Mouse (Mus musculus) kidney, adult 8-10 months (tissue): ENCODE data around the gene Zdhhc18.

Experiments used
- DNase-seq, 2 experiments: peaks; one replicate each; pipeline ENCODE4 v3.0.0; 2022

Gene Zdhhc18

DNA sequence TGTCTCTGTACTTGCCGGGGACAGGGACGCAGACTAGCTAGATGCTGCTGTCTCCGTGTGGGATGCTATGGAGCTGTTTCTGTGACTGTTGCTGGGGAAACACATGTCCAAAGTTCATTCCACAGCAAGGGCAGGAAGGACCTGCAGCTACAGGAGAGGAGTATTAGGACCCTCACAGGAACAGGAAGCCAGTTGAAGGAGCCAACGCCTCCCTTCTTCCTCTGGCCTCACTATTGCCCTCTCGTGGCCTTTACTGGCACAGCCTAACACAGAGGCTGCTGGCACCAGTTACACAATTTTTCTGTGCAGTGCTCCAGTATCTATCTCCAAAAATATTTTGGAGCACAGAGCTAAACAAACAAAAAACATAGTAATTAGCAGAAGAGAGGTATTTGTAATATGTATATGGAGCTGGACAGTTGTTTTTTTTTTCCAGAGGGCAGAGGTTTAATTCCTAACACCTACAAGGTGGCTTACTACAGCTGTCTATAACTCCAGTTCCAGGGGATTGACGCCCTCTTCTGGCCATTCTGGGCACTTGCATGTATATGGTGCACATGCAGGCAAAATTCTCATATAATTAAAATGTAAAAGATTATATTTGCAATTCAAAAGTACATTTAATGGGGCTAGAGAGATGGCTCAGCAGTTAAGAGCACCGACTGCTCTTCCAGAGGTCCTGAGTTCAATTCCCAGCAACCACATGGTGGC lies at the start of gene Zdhhc18:
Gene Zdhhc18, minus strand, starts transcription at position 166 of the 711 bp plus-strand sequence.
- peak; percentile 84 to 88 for DNase-seq

DNA sequence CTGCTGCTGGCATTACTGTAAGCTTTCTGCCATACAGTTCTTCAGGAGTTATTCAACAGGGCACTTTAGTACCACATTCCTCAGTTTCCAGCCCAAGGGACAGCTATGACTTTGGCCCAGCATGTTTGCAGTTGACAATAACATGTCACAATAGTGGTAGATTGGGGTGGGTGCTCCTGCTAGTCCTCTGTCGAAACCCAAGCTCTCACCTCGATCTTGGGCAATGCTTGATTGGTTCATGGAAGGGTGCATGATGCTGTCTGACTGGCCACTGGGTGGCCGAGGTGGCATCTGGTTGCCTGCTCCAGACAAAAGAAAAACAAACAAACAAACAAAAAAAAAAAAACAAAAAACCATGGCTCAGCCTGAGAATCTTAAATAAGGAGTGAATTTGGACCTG lies 45.4 kb upstream of the Zdhhc18 start:
- DNase-seq, result no peak

DNA sequence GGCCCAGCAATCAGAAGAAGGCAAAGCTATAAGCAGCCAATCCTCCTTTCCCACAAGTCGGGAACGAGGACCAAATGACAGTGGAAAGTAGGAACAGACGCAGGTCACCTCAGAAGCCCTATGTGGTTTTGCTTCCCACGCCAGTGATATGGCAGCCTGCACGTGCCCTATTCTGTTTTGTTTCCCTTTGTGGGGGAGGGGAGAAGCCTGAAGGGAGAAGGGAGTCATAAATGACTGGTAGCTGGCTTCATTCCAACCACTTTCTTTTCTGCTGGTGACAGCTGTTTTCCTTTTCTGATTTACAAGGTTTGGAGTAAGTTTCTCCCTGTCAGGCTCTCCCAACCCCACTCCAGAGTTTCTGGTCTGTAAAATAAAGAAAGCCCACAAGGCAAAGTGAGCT lies 40.3 kb upstream of the Zdhhc18 start:
- peak; percentile 41 to 64 for DNase-seq

DNA sequence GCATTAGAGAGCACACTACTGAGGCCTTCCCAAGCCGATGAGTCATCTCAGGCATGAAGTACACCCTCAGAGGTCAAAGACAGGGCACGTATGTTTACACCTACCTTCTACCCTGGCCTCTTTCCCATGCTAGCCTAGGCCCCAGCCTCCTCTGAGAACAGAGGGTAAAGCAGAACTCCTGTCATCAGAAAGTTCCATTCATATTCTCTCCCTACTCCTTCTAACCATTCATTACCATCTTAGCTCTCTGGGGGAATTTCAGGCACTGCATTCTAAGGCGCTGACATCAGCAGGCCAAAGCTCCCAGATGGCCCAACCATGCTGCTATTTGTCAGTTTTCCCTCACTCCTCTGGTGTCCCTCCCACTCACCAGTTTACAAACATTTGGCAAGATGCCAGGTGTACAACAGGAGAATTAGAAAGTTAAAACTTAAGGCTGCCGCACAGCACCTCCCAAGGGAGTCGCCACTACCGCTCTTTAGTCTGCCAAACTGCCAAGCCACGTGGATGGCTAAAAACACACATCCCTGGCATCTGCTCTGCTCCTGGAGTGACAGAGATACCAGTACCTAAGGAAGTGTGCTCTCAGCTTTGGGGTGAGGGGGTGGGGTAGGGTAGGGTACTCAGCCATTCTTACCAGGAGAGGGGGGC lies 38.6 kb upstream of the Zdhhc18 start:
- peak in 1 of 2 experiments; percentile 32 for DNase-seq

DNA sequence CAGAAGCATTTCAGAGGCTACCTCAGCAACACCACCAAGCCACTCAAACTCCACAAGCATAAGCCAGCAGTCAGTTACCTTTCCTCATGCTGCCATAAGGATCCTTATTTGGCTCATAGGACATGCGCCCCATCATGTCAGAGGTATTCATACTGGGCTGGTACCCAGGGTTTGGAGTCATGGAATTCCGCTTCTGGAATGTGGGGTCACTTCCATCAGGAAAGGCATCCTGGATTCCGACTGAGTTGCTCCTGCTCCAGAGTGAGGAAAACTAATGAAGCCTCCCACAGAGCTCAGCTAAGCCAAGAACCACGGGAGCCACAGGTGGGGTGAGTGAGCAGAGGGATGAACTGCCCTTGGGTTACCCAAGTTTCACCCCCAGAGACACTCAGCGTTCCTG lies 37.2 kb upstream of the Zdhhc18 start:
- DNase-seq, result no peak

DNA sequence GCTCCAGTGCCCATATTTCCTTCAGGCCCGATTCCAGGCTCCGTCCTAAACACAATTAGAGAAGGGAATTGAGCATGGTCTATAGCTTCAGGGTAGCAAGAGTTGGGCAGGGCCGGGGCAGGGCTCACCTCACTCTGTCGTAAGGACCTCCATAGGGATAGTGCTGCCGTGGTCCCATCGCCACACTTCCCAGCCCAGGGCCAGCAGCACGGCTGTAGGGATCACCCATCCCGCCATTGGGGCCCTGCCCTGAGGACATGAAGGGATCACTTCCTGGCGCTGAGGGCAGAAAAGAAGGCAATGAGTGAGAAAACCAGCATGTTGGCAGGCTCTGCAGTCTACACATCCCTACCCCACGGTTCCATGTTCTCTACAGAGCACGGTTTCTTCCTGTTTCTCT lies 36.6 kb upstream of the Zdhhc18 start:
- DNase-seq, result no peak

DNA sequence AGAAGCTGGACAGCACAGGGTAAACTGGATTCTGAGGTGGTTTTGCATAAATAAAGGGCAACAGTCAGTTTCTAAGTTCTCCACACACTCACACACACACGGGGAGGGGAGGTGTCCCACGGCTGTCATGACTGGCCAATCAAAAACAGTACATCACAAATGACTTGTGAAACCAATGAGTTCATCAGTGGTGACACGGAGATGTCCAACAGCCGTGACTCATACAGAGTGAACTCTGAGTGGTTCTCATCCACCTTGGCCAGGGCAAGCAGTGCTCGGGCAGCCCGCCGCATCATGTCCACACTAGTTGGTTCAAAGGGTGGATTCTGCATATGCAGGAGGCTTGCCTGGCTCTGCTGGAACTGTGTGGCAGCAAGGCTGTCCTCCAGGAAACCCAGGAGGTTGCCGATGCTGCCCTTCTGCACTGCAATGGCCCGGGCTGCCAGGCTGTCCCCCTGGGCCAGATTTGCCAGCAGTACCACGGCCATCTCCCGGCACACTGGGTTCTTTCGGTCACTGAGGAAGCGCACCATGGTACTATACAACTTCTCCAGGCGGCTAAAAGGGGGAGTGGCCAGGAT lies 30.3 kb upstream of the Zdhhc18 start:
- DNase-seq, result no peak

DNA sequence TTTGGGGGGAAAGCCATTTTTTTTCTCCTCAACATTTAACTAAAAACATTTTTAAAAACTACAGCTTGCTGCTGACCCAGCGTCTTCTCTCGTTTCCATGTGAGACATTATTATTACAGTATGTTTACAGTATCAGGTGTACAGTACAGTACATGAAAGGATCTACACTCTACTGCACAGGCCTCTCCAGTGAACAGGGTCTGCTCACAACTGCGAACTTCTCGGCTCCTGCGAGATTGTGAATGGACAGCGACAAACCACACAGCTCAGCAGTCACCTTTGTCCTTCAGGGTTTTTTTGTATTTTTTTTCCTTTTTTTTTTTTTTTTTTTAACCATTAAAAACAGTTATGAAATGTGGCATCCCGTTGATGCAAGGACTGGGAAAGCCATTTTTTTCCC lies 29.7 kb upstream of the Zdhhc18 start:
- no peak for DNase-seq

DNA sequence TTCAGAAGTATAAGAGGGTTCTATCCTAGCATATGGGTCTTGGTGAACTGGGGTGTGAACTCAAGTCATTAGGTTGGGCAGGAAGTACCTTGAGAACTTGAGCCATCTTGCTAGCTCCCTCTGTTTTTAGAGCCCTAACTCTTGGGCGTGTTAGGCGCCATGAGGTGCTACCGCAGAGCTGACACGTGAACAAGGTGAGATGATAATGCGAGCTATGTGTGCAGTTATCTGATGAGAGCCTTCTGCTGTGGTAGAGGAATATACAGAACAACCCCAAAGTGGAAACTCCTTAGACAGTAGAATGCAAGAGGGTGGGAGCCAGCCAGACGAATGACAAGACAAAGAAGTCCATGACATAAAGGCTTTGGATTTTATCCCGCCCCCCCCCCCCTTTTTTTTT lies 27.3 kb upstream of the Zdhhc18 start:
- DNase-seq, result no peak

DNA sequence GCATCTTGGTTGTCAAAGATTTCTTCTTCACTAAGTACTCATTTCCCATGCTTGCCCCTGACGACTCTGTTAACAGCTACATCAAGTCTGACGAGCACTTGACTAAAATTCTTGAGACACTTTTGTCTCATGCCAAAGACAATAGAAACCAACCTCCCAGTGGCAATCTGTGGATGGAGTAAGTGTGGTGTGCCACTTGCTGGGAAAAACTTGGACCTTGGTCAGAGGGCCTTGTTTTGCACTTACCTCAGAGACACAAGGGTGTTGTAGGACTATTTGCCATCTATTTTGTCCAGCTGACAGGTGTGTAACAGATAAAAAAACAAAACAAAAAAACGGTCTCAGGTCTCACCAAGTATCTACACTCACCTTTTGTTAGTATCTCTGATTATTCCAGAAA lies 26.2 kb upstream of the Zdhhc18 start:
- DNase-seq, result no peak

DNA sequence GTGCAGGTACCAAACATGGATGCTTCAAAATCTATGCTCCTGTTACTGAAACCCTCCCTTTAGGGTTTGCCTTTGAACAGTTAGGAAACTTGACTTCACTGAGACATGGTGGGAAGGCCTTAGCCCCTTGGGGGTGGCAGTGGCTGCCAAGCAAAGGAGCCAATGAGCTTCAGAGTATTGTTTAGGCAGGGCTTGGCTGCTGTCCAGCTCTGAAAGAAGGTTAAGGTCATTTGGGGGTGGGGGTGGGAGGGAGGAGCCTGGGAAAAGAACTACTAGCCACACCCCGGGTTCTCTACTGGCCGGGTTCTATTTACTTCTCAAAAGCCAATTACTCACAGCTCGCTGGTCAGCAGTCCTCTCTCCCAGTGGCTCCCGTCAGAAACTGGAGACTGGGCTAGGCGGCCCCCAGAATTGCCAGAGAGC lies 25.7 kb upstream of the Zdhhc18 start:
- DNase-seq, result peak; percentile 75 to 82

DNA sequence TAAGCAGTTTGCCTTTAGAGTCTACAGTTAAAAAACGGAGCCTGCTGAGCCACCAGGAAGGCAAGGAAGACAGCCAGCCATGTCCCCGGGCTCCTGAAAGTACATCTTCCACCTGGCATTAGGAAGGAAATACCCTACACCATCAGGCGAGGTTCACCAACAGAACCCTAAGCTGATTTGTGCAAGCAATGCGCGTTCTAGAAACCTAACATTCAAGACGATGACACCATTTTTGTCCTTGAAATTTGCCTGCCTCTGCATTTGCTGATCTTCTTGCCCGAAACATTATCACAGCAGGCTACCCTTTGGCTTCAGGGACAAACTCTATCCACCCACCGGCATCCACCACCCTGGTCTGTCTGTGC lies 24.4 kb upstream of the Zdhhc18 start:
- no peak for DNase-seq

DNA sequence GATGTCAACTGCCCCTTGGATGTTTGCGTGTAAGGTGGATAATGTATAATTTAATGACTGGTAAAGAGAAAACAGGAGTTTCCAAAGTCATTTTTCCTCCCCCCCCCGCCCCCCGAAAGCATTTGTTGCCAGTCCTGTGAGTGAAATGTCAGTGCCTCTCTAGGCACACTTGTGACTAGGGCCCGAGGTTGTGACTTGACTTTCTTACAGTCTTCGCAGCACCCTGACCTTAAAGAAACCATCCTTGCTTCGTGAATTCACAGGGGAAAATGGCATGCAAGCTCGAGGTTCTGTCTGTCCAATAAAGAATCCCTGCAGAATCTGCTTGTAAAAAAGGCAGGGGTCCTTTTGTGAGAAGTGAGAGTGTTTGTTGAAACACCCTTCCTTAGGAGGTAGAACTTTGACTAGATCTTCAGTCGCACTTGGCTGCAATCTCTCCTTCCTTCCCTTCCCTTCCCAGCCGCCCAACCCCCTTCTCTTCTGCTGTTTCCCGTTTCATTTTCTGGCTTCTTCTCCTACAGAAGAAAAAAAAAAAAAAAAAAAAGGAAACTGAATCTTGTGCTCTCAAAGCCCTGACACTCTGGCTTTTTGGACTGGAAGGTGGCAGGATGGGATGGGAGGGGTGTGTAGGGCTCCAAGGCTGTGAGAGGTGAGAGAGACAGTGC lies 23.8 kb upstream of the Zdhhc18 start:
- peak; percentile 49 to 58 for DNase-seq

DNA sequence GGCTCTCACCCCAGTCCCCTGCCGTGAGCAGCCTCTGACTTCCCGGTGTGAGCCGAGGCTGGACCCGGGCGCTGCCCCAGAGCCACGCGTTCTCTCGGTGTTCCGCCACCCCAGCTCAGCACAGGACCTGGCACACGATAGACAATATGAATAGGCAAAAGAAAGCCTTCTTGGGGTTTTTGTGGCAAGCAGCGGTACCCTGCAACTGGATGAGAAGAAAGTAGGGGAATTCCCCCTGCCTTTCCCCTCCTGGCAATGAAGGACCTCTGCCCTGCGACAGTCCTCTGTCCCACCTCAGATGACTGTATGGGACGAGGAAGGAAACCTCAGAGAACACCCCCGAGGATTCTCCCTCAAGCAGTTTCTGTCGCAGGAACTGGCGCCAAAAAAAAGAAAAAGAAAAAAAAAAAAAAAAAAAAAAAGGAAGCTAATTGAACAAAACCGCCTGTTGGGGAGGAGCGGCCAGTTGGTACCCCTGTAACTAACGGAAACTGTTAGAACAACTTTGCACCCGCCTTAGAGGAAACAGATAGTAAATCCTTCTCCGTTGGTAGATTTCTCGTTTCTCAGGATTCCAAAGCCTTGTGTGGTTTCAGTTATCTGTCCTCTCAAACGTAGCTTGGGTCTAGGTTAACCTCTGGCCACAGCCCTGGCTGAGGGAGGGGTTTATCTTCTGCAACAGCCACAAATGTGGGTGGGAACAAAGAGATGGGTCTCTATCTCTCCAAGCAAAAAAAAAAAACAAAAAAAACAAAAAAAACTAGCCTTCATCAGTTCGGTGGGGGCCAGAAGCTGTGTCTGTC lies 23.1 kb upstream of the Zdhhc18 start:
- peak; percentile 49 to 68 for DNase-seq

DNA sequence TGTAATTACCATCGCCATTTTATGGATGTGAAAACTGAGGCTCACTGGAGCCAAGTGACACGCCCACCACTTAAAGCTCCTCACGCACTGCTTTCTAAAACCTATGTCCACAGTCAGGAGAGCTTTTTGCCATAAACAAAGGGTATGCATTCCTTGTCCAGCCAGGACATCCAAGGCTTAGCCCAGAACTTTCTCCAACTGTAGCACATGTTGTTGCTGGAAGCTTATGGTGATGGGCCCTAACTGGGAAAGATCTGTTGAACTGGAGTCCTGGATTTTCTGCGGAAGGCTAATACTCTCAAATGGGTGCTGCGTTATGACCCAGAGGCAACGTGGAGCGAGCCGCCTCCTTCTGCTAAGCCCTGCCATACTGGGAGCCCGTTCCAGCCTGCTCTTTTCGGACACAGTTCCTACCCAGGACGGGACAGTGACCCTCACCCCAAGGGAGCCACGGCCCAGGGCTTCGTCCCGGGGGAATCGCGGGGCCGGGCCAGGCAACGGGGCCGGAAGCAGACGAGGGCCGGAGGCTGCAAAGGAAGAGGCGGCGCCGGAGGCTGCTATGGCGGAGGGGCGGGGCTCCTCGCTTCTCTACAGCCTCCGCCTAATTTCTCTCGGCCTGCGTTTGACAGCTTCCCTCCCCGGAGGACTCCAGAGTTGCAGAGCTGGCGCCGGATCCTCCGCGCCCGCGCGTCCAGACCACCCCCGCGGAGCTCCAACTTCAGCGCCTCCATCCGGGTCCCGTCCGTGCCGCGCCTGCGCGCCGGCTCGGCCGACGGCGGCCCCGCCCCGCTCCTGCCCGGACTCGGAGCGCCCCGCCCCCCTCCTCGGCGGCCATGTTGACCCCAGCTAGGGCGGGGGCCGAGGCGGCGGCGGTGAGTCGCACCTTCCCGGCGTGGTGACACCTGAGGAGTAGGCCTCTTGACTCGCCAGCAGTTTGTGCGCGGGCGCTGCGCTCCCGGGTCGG lies 22.2 kb upstream of the Zdhhc18 start, which contains the start of gene Pigv:
Gene Pigv, minus strand, starts transcription at position 767 of the 964 bp plus-strand sequence.
- DNase-seq, result peak; percentile 87 to 90

DNA sequence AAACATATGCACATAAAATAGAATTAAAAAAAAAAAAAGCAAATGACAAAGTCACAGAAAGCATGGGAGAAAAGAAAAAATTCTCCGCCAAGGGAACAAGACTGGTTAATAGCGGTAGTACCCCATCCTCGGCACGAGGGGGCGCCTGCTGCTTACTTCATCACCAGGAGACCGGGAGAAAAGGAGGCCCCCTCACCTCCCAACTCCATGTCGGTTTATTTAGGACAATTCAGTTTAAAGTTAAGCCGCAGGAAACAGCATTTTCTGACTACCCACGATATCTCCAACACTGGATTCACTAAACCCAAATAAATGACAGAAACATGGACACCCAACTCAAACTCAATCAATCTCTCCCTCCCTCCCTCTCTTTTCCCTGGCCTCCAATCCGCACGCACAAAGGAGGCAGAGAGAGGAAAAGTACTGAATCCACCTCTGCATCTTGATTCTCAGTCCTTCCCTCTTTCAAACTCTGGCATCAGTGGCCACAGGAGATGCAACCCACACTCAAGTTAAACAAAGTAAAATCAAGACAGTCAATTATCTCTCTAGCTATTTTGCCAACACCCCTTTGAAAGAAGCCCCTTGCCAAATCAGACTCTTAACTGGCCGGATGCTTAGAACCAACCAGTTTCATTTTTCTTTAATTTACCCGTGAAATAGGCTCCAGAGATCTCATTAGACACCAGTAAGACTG lies 21.4 kb upstream of the Zdhhc18 start:
- DNase-seq, result peak; percentile 78 to 89

DNA sequence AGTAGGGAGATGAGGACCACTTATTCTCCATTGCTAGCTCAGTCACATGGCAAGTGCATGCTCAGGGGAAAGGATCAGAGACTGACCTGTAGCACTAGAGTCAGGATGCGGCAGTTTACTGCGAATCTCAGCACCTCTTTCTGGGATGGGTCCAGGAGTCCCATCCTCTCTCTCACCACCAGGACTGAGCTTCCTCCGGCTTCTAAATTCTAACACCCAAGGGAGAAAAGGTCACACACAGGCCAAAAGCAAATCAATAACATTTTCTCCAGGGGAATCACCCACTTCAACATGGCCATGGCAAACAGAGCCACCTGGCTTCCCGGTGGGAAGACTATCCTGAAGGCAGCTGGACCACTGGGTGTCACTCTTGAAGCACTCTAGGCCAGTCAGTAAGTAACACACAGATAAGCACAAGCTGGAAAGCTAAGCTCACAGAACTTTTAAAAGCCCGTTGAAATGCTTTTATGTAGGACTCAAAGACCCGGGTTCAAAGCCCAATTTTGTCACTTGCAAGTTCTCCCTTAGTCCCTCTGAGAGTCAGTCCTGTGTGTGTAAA lies 19.8 kb upstream of the Zdhhc18 start:
- DNase-seq, result peak in 1 of 2 experiments; percentile 54

DNA sequence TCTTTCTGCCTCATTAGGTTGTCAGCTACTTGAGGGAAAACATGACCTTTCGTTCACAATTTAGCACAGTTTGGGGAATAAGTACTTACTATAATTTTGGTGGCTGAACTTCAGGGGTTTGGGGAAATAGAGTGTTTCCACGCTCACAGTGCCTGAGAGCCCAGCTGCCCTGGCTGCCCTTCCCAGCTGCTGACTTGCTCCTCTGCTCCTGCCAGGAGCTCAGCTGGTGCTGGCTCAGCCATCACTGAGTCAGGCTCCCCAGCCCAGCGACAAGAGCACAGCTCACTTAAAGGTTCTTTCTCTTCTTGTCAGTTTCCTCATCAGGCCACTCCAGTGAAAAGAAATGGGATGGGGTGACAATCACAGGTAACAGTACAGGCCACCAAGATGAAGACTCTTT lies 18.6 kb upstream of the Zdhhc18 start:
- DNase-seq, result no peak

DNA sequence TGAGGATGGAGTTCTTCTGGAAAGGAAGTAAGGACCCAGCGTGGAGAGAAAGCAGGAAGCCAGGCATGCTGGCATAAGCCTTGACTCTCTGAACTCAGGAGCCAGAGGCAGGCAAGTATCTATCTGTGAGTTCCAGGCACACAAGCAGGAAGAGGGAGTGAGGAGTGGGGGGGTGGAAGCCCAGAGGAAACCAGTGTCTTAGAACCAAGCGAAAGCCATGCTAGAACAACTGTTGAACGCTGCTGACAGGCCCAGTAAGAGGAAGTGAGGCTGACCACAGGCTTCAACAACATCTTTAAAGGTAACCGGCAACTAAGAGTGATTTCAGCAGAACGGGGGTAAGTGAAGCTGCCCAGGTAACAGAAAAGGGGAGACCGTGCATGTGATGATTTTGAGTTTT lies 16.2 kb upstream of the Zdhhc18 start:
- no peak for DNase-seq

DNA sequence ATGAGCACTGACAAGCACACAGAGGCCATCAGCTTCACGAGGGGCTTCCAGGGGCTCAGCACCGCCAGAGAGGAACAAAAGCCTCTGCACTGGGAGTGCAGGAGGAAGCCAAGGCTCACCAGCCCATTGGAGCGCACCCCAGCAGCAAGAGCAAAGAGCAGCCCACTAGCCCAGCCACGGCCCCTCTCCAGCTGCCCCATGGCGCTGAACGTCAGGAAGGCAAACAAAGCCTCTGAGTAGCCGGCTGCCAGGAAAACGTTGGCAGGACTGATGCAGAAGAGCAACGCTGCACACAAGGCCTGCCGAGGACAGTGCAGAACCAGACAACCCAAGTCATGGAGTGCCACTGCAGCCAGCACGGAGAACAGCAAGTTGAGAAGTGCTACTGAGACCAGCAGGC lies 15.2 kb upstream of the Zdhhc18 start:
- DNase-seq, result no peak

DNA sequence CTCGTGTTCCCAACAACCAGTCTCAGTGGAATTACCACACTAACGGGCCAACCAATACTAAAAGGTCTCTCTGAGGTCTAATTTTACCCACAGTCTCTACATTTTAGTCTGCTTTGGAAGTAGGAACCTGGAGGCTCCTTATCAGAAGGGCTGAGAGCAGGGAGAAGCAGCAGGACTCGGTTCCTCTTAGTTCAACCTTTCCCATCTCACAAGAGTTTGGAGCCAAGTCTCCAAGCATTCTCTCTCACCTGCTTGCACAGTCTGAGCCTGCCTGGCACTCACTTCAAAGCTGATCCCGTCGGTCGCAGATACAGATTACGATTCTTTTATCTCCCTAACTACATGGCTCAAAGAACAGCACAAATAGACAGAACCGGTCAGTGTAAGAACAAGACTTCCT lies 13.0 kb upstream of the Zdhhc18 start:
- DNase-seq, result no peak
